Mouse (Mus musculus): ENCODE measurements around the gene Mgll. TPM values are rescaled to one million over a fixed set of nuclear protein-coding genes. Genes with fewer than 3 reads are reported as not detected.

Gene Mgll
- polyA plus RNA-seq, 1 experiment = 0.40 TPM

- no peak for TF ChIP-seq GATA1 (IDR thresholded peaks at IDR 0.05; ENCODE audit: low read length)
Measured at GRCm38 (mm10) chr6:88874868-88875508, 150.8 kb downstream of the Mgll start, which contains the start of gene Podxl2. Podxl2 (minus strand) TSS chr6:88875044.

Other genes with a start within 250 kb of the Mgll start
- gene Sec61a1, start 205.5 kb upstream of the Mgll start, polyA plus RNA-seq (2012) = 61.1 and 72.4 TPM in 2 replicates
- not detected in 2 replicates for gene Kbtbd12, start 86.5 kb upstream of the Mgll start, polyA plus RNA-seq (2012)
- gene Abtb1, start 117.6 kb downstream of the Mgll start, polyA plus RNA-seq (2012) = 27.9 and 32.8 TPM in 2 replicates
- 0.19 and 0.27 TPM in 2 replicates for gene Podxl2, start 150.6 kb downstream of the Mgll start, polyA plus RNA-seq (2012)
- gene Mcm2, start 174.4 kb downstream of the Mgll start, polyA plus RNA-seq (2012) = 832 and 1,088 TPM in 2 replicates
- gene Tpra1, start 177.8 kb downstream of the Mgll start, polyA plus RNA-seq (2012) = 86.2 and 93.9 TPM in 2 replicates

All from G1E-ER4 (cell line).